Mouse (Mus musculus): ENCODE data around the gene 1700102P08Rik.

The 1700102P08Rik gene

DNA sequence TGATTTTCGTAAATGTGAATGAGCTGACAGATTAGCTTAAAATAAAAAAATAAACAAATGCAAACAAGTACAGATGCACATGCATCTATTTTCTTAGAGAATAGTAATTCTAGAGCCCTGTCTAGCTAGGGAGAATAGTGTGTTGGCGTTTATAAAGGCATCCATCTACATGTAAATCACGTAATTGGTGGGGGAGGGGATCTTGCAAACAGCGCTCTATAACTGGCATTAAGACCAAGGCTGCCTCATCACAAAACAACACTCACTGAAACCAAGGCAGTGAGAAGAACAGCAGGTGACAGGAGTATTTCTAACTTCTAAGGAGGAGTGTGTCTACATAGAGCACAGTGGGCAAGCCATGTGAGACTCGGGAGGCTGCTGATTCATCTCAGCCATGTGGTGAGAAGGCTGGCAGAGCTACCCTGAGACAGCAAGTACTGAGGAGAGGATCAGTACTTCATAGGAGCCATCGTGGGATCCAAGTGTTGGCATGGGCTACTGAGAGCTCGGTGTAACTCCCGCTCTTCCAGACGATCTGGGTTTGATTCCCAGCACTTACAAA, 18.9 kb downstream of the 1700102P08Rik start:
- no peak for DNase-seq (ENCODE audit: low read depth, low spot score)

DNA sequence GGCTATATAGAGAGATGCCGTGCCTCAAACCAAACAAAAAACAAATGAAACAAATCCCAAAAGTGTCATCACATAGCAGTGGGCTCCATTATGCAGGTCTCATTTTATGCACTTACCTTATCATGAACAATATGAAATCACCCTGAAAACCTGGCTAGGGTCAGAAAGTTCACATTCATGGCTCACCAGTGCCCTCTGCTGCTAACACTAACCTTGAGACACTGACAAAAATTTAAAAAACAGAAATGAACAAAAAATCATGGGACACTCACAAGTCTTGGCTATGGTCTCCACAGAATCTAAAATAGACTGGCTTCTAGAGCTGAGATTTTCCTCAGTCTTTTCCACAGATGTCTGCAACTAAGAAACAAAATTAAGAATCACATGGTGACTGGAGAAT, 19.6 kb downstream of the 1700102P08Rik start:
- peak; percentile 54 for DNase-seq (ENCODE audit: low read depth, low spot score)

GRCm38 (mm10) chr9:108428384-108428783, 35.8 kb downstream of the 1700102P08Rik start, which contains the start of gene Ccdc36:
Gene Ccdc36, minus strand, starts transcription at chr9:108428484.
- no peak for DNase-seq (ENCODE audit: low read depth, low spot score)

- peak; percentile 84 for DNase-seq (ENCODE audit: low read depth, low spot score)
These were observed 38.9 kb downstream of the 1700102P08Rik start for GRCm38 (mm10) chr9:108431431-108432067.

DNA sequence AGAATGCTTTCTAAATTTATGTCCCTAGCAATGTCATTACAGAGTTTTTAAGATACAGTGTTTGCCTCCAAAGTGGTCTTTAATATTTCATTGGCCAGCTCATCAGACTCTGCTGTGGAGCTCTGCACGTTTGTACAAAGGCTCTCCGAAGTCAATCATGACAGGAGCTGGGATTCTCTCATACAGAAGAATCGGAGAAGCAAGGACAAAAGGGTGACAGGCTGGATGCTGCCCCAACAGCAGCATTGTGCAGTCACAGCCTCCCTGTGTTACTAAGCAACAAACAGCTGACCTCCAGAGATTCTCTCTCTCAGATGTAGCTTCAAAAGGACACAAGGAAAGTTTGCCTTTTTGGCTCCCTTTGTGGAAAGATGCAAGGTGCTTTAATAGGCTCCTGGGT, 43.6 kb downstream of the 1700102P08Rik start, which contains the start of gene BC048562:
Gene BC048562, plus strand, starts transcription at position 301 of the 400 bp plus-strand sequence.
- no peak for DNase-seq (ENCODE audit: low read depth, low spot score)

DNA sequence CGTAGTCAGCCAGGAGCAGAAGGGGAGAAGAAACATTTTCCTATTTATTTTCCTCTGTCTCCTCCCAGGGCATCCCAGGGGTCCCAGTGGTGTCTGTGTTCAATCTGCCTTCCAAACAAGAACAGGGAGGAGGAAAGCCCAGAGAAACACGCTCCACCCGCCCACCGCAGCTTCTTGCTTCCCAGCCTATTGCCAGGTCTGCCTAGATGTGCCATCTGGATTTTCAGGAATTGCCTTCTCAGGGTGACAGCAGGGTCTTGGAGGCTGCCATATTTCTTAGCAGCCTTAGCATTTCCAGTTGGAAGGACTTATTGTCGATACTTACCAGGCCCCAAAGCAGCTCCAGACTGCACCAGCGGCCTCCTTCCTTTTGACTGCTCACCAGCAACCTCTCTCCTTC, 46.6 kb downstream of the 1700102P08Rik start:
- no peak for DNase-seq (ENCODE audit: low read depth, low spot score)

- no peak for DNase-seq (ENCODE audit: low read depth, low spot score)
These were observed 47.9 kb downstream of the 1700102P08Rik start for GRCm38 (mm10) chr9:108440485-108440884.

GRCm38 (mm10) chr9:108441236-108441919, 48.8 kb downstream of the 1700102P08Rik start:
- no peak for DNase-seq (ENCODE audit: low read depth, low spot score)

- no peak for DNase-seq (ENCODE audit: low read depth, low spot score)
These were observed 52.5 kb downstream of the 1700102P08Rik start for GRCm38 (mm10) chr9:108445125-108445524.

- no peak for DNase-seq (ENCODE audit: low read depth, low spot score)
These were observed 57.3 kb downstream of the 1700102P08Rik start for GRCm38 (mm10) chr9:108449860-108450259.

DNA sequence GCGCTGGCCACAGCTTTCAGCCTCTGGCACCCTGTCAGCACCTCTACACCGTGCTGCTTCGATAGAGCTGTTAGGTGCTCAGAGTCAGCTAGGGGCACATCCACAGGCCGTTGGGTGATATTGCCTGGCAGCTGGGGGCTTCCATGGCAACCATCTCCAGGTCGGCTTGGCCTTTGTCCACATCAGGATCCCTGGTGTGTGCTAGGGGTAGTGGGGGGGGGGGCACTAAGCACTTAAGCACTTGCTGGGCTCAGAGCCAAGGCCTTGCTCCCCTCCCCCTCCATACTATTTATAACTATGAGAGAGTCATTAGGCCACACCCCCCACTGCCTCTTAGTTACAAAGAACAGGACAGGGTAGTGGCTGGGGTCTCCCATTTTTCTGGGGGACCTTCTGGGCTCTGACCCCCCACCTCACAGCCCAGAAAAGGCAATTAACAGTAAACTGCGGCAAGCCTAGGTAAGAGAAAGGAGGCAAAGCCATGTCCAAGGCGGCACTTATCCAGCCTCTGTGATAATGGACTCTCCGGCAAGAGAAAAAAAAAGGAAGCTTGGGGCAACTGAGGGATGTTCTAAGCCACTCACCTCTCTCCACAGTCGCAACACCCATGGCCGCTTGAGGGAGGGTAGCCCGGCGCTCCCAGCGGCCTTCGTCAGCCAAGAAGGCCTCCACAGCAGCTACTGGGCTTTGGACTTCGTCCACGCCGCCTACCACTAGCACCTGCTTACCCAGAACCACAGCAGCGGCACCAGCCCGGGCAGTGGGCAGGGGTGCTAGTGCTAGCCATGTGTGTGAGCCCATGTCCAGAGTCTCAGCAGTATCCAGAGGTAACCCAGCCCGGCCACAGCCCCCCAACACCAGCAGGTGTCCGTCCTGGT, 57.9 kb downstream of the 1700102P08Rik start:
- no peak for DNase-seq (ENCODE audit: low read depth, low spot score)

GRCm38 (mm10) chr9:108451170-108451493, 58.5 kb downstream of the 1700102P08Rik start:
- DNase-seq (ENCODE audit: low read depth, low spot score): no peak

- no peak for DNase-seq (ENCODE audit: low read depth, low spot score)
These were observed 59.0 kb downstream of the 1700102P08Rik start for GRCm38 (mm10) chr9:108451519-108452160.

- peak; percentile 77 for DNase-seq (ENCODE audit: low read depth, low spot score)
These were observed 59.8 kb downstream of the 1700102P08Rik start for GRCm38 (mm10) chr9:108452291-108452906.

DNA sequence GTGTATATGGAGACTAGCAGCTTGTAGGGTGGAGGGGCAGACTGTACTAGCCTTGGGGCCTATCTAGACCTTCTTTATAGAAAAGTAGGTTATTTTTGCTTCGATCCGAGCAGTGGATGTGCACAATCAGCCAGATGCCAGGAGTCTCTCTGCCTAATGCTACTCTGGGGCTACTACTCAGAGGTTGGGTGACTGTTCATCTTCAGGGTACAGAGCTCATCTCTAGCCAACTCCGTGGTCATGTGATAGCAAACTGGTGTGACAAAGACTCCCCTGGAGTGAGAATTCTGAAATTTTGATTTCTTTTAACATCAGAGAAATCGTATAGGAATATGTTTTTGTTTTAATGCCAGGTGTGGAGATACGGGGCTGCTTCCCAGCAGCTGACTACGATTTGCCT, 60.3 kb downstream of the 1700102P08Rik start:
- no peak for DNase-seq (ENCODE audit: low read depth, low spot score)

GRCm38 (mm10) chr9:108453458-108453857, 60.9 kb downstream of the 1700102P08Rik start:
- no peak for DNase-seq (ENCODE audit: low read depth, low spot score)

DNA sequence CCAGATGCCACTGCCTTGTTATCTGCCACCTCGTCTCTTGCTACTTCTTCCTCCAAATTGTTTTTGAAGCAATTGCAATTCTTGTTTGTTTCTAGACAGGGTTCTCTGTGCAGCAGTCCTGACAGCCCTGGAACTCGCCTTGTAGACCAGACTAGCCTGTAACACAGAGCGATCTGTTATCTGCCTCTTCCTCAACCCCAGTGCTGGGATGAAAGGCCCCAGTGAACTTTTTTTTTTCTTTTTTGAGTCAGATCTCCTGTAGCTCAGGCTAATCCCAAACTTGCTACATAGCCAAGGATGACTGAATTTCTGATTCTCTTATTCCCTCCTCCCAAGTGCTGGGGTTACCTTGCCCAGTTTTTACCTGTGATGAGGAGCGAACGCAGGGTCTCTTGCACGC, 61.8 kb downstream of the 1700102P08Rik start:
- no peak for DNase-seq (ENCODE audit: low read depth, low spot score)

GRCm38 (mm10) chr9:108455747-108456571, 63.4 kb downstream of the 1700102P08Rik start:
- no peak for DNase-seq (ENCODE audit: low read depth, low spot score)

DNA sequence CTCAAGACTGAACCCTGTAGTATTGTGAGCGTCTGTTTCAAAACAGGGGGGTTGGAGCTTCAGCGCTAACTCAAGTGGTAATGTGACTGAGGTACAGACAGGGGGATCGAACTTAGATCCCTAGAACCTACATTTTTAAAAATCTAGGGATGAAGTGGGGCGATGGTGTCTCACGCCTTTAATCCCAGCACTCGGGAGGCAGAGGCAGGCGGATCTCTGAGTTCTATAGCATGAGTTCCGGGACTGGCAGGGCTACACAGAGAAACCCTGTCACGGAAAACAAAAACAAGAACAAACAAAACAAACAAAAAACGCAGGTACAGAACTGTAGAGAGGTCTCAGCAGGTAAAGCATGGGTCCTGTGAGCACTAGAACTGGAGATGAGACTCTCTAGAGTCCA, 64.3 kb downstream of the 1700102P08Rik start:
- DNase-seq (ENCODE audit: low read depth, low spot score): no peak

DNA sequence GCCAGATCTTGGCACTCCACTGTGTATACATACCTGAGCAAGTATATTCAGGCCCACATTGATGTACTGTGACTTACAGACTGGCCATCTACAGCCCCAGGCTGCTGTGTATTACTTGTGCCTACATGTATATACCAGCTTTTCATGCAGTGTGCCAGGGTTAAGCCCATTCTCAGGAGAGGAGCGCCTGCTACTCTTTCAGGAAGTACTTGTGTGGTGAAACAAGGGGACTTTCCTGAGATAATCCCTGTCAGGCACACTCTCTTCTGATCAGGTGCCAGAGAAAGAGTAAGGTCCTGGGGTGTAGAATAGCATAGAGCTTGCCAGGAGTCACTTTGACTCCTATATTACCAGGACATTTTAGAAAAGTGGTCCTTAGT, 67.3 kb downstream of the 1700102P08Rik start:
- no peak for DNase-seq (ENCODE audit: low read depth, low spot score)

All from A20 (cell line).